Mouse (Mus musculus): ENCODE data around the gene Lrmda.

Gene Lrmda

DNA sequence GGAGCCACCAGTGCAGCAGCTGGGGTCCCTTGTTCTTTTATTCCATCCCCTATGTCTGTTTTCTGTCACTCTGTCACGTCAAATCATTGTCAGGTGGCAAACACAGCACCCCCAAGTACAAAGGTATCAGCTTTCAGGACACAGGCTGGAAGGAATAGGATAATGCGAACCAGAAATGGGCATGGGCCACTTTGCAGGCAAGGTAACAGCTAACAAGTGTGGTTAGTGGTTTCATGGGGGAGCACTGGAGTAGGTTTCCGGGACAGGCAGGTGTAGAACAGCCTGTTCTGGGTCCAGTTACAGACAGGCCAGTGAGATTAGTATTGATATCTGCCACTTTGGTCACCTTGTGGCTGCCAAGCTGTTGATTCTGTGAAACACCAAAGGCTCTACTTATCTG is 917.2 kb downstream of the Lrmda start:
- DNase-seq (ENCODE audit: low spot score in 2 of 2), result no peak

DNA sequence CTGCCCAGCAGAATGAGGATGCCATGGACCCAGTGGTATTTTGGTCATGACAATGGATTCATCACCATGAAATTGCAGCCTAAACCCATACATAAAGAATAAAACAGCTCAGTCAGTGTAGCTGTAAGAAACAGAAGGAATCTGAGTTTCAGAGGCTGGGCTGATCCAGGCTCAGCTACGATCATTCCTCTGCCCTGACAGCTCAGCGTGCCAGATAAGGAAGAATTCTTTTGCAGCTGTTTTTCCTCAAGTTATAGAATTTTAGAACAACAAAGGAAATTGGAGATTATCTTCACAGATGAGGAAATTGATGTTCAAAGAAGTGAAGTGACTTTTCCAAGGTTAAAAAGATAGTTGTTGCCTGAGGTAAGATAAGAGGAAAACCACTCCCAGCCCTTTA is 921.1 kb downstream of the Lrmda start:
- DNase-seq (ENCODE audit: low spot score in 2 of 2), result no peak

DNA sequence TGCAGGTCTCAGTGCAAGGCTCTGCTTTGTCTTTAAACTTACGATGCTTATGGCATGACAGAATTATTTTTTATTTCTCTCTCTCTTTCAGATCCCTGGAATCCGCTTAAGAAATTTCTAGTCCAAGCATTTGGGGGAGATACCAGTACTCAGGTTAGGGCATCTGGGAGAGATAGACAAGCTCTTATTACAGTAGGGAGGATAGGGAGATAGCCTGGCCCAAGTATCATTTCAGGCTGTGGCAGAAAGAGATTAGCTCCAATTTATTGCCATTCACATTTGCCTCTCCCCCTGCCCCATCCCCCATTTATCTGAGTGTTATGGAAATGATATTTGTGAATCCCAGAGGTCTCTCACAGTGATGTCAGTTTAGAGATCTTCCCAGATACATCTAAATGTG is 923.1 kb downstream of the Lrmda start:
- no peak for DNase-seq (ENCODE audit: low spot score in 2 of 2)

DNA sequence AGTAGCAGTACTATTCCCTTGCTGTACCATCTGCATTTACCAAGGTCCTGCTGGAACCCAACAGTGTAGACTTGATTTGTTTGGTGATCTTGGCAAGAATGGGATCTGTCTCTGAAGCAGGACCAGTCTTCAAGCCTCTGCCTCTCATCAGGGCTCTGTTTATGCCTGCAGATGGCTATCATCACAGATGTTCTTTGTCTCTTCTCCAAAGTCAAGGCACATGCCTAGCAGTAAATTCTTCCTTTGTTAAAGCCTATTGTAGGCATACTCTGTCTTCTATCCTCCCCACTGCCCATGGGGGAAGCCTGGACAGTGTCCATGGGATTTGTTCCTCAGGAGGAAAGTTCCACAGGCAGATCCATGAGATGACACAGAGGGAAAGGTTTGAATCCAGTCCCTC is 930.0 kb downstream of the Lrmda start:
- no peak for DNase-seq (ENCODE audit: low spot score in 2 of 2)

DNA sequence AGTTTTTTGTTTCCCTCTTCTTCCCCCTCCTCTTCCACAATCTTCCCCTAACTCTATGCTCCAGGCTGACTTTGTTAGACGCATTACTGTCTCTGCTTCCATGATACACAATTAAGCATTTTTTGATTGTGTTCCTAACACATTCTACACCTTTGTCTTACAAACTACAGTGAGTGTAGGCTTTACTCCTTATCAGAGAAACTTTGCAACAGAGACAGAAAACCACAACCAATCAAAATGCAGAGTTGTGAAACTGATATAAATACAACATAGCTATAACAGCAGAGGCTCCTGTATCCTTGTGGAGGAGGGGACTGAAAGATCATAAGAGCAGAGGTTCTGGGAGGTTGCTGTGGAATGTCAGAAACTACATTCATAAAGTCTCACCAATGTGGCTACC is 933.5 kb downstream of the Lrmda start:
- DNase-seq (ENCODE audit: low spot score in 2 of 2), result no peak

DNA sequence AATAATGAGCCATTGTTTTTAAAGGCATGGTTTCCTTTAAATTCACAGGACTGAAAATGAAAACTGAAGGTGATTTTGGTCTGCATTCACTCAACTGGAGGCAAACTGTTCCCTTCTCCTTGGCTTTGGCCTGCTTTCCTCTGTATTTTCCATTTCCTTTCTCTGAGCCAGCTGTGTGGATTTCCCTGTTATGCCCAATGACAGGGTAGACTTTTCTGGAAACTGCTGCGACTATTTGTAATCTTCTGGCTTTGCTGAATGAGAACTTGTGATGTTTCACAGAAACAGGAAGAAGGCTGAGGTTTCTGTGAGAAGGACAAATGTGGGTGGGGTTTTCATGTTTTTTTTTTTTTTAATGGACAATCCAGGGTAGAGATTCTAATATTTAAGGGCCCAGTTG is 940.7 kb downstream of the Lrmda start:
- no peak for DNase-seq (ENCODE audit: low spot score in 2 of 2)

DNA sequence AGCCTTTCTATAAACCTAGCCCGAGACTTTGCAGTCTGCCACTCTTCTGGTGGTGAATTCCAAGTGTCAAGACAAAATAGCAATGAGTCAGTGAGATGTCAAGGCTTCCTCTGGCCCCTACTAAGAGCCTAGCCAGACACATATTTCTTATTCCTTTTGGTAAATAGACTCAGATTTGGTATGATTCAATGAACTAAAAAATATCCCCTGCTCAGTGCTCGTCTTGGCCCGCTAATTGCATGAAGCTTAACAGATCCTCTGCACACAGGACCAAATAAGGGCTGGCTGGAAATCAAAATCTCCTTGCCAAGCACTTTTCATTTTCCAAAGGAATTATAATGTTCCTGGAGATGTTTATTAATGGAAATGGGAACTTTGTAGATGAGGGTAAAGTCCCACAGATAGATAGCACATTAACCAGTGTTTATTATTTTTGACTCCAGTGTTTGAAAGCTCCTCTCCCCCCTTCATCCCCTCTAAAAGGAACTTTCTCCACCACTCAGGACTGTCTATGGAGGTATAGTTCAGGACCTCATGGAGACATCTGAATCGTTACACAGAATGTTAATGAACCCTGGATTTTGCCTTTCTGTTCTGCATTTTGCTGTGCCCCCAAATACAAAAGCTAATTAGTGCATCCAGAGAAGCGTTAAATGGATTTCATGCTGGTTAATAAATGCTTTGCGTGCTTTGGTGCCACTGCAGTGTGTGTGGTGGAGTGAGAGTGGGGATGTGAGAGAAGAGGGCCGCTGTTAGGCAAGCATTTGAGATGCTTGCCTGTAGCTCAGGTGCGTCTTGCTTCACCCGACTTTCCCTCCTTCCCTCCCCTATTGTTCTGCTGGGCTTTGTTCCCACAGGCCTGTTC is 945.5 kb downstream of the Lrmda start:
- DNase-seq (ENCODE audit: low spot score in 2 of 2), result no peak

DNA sequence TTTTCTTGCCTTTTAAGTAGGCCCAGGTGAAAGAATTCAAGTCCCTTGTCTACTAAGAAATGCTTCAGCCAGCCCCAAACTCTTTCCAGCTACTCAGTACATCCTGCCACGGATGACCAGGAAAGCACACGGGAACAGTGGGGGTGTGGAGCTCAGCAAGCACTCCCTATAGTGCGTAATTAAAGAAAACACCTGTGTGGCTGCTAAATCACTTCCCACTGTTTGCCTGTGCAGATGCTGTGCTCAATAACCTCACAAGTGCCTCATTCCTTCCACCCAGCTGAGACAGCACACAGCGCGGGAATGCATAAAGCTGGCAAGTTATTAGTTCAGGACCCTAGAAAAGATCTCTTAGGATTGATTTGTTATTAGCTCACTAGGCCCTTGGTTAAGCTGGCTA is 949.2 kb downstream of the Lrmda start:
- no peak for DNase-seq (ENCODE audit: low spot score in 2 of 2)

DNA sequence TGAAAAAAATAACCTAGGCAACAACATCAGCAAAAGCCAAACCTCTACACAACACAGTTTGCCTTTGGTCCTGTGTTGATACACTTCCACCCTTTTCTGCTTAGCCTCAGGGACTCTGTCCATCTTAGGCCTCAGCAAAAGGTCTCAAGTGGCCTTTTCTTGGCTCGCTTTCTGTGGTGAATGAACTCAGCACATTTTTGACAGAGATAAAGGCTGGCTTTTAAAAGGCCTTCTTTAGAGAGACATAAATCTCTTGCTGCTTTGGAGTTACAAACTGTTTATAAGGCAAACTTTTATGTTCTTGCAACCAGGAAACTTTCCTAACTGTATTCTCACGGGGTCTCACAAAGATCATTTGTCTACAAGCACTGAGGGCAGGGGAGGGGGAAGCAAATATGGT is 967.2 kb downstream of the Lrmda start:
- DNase-seq (ENCODE audit: low spot score in 2 of 2), result no peak

DNA sequence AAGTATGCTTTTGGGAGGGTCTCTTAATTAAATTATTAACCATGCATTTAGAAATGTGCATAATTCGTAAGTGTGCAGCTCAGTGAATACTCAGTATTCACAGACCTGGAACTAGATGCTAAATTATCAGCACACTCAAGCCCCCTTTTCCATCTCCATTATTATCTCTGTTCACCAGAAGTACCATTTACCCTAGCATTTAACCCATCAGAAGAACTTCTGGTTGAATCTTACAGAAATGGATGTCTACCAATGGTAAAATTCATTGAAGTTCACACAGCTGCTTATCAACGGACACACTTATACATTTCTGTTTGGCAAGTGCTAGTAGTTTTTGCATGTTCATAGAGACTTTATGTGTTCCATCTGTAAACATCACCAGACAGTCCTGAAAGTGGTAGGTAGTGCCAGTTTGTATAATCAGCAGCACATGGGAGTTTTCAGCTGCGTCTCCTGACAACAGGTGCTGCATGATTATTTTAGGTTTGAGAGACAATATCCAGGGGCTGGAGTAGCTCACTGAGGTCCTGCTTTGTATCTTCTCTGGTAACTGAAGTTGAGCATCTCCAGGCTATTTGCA is 968.7 kb downstream of the Lrmda start:
- no peak for DNase-seq (ENCODE audit: low spot score in 2 of 2)

DNA sequence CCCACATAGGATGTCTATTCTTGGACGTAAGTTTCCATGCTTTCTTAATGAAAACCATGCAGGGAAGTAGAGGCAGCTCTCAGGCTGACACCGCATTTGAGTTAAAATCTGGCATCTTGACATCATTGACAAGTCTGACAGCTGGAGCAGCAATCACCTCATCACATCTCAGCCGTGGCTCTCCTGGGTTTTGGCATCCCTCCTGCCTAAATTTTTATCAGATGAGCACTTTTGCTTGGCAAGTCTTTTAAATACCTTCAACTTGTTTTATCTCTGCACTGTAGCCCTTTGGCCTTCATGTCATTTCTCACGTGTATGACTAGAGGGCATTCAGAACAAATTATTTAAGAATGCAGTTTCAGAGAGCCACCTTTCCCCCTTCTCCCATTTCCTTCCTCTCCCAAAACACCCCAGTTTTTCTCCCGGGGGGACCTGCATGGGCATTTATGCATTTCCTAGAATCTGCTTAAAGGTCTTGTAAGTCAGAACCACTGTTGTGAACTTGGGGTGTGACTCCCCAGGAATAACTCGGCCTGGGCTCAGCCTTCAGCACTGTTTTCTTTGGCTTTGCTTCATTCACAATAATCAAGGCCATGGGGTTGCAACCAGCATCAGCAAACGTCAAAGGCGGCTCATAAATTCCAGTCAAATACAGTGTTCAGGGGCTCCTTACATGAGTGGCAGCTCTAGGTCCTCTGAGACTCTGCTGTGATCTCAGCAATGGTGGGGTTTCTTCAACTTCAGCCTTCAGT is 975.8 kb downstream of the Lrmda start:
- no peak for DNase-seq (ENCODE audit: low spot score in 2 of 2)

DNA sequence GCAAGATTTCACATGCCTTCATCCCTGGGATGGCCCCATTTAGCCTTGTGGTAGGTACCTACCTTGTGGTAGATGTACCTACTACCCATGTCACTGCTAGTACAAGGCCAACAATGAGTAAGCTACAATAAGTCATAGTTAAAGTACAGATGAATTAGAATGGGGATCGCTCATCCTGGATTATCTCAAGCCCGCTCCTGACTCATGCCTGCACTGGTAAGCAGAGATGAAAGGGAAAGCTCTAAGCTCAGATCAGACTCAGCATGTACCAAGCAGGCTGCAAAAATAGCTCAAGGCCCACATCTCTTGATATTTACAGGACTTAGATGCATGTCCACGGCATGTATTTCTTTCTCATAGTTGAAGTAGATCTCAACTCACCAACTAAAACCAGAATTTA is 979.4 kb downstream of the Lrmda start:
- no peak for DNase-seq (ENCODE audit: low spot score in 2 of 2)

DNA sequence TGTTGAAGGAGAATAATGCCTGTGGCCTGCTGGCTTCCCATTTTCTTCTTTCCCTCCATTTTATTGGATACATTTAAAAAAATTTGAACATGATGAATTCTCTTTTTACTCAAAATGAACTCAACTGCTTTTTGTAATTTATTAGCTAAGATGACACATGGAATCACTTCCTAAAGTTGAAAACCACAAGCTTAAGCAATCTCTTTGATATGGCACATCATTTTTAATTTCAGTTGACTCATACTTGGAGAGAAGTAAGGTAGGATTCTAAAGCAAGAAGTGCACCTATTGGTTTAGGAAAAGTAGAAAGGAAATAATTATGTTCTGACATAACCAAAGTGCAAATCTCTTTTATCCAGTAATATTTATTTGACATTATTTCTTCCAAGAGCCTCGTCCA is 992.5 kb downstream of the Lrmda start:
- DNase-seq (ENCODE audit: low spot score in 2 of 2), result no peak

DNA sequence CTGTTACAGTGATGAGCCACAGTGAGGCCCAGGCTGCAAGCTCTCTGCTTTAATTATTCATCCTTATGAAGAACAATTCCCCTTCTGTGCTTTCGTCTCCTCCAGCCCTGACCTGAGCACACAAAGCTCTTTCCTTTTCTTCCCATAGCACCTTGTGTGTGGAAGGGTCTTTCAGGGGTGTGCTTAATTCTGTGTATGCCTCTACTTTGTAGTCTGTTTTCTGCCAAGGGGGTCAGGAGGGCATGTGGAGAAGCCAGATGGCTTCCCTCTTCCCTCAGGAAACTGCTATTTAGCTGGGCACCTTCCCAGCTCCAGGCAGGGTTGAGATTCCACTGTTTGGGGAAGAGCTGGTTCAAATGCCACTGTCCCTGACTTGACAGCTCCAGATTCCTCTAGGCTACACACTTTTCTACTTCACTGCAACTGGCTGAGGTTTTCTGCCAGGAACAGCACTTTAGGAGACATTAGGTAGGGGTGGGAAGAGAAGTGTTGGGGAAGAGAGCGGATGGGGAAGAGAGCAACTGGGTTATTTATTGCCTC is 995.3 kb downstream of the Lrmda start:
- DNase-seq (ENCODE audit: low spot score in 2 of 2), result peak in 1 of 2 experiments; percentile 34

DNA sequence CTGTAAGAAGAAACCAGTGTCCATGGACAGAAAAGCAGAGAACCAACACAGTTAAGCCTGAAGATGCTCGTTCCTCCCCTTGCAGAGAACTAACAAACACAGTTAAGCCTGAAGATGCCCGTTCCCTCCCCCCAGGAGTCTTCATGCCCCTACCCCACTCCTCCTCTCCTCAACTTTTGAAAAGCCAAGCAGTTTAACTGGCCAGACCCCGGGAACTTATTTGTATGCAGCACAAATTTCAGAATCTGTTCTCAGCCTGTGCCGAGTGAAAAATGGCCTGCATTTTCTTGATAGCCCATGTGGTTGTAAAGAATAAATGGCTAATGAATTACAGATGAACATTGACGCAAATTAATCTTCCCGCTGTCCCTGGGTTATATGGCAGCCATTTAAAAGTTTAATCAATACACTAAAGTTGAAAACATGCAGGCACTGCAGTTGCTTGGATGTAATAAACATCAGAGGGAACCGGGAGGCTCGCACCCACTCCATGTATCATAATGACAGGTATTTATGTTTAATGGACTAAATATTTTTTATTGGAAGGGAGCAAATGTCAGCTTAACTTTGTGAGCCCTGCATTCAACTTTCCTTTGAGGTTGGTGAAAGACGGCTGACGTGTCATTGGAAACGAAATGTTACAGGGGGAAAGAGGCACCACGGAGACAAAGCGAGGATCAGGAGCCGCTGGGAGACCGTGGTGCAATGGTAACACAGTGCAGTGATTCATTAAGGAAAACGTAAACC is 996.0 kb downstream of the Lrmda start:
- DNase-seq (ENCODE audit: low spot score in 2 of 2), result no peak

DNA sequence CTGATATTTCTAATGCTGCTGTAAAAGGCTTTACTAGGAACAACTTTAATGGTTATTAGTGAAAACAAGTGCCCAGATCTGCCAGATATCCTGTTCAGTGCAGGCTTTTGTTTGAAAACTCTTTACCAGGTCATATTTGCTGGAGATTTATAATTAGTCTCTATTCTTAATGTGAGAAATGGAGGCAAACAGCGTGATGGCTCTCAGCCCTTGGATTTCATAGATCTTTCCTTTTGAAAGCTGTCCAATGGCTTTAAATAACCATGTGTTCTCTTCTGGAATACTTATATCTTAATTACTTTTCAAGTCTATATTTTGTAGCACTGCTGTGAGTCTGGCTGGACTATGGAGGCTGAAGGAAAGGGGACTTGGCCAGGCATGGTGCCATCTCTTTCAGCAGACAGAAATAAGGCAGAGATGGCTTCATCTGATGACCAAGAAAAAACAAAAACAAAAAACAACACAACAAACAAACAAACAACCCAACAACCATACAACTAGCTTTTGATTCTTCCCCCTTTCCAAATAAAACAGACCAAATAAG is 996.6 kb downstream of the Lrmda start:
- no peak for DNase-seq (ENCODE audit: low spot score in 2 of 2)

DNA sequence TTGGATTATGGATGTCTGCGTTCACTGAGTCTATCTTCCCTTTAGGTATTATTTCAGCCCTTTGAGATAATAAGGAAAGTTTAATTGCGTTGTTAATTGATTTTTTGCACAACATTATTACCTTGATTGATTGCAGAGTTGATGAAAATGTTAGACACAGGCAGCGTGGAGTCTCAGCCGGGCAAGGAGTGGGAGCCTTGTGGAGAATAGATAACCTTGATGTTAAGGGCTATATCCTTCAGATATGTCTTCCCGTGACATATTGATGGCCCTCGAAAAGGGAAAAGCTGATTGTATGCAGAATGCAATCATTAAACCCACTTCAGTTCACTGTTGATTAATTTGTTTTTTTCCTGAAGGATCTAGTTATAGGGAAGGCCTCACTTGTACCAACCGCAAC is 1021.5 kb downstream of the Lrmda start:
- DNase-seq (ENCODE audit: low spot score in 2 of 2), result no peak

DNA sequence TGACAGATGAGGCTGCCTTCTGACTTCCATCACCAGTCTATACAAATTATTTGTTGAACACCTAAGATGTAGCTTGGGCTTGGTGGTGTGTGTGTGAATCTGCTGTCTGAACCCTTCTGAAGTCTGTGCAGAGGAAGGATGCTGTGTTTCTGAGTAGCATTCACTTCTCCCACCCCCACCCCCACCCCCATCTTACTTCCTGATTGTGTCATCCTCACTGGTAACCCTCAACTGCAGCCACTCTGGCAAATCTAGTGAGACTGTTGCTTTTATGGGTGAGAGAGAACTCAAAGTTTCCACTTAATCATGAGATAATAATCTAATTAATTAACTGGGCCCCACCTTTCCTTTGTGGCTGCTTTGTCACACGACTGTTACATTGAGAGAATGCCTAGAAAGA is 1025.8 kb downstream of the Lrmda start:
- no peak for DNase-seq (ENCODE audit: low spot score in 2 of 2)

DNA sequence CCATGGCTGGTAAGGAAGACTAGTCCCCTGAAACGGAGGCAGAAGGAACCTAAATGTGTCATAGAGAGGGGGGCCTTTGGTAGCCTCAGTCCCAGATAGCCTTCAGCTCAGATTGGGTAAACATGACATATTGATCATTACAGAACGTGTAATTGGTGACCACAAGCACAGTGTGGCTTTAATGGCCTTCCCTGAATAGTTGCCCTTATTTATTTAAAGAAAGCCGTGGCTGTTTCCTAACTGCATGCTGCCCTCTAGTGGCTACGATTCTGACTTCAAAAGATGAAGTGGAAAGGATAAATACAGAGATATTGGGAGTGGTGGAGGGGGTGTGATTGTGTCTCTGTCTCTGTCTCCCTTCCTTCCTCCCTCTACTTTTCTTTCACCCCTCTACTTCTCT is 1026.8 kb downstream of the Lrmda start:
- peak in 1 of 2 experiments; percentile 69 for DNase-seq (ENCODE audit: low spot score in 2 of 2)

DNA sequence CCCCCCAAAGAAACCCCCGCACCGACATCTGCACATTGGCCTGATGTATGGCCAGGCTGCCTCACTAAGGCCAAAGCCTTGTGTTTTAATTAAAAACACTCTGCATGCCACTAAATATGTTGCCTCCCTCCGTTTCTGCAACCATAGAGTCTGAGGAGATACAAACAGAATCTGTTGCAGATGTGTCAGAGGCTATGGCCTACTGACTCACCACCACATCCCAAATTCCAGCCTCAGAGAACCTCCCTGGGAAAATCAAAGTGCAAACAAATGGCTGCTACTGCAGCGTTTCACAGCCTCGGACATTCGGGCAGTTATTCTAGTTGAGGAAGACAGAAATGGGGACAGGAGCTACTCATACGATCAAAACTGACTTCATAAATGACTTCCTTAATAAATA is 1031.9 kb downstream of the Lrmda start:
- no peak for DNase-seq (ENCODE audit: low spot score in 2 of 2)

DNA sequence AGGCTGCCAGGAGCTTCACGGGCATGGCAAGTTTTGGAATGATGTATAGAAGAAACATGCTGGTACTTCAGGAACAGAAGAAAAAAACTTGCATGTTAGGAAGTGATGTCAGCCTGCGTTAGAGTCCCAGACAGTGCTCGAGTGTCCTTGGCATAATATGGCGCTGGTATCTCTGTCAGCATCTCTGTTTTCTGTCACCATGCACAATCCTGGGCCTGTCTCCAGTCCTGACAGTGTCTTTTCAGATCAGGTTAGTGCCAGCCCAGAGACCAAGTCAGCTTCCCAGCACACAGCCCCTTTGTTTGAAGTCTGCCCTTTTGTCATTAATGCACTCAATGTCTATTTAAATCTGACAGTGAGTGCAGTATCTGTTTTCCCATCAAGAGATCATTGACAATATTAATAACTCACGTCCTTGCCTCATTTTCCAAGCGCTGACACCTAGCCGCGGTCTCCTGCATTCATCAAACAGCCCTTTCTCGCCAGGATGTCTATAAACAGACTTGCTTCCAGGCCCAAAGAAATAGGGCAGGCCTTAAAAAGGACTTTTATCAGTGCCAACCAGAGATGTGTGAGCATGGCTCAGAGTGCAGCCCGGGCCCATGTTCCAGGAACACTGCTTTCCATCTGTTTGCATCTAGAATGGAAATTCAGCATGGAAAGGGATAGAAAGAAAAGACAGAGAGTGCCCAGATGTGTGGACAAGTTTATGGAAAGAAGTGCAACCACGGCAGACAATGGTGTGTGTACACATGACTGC is 1033.5 kb downstream of the Lrmda start:
- no peak for DNase-seq (ENCODE audit: low spot score in 2 of 2)
